In genomic region chr13:108854090-108854489, GRCm38 (mm10) we compare ENCODE assay signal across 28 mouse cellular contexts.
DNase-seq lines count a peak whose midpoint lies in the region; ATAC-seq and TF ChIP-seq lines count a peak whose summit lies in the region.
"Had no signal": no experiment of that assay in that cellular context is flagged by ENCODE, and none has a peak within 500 bp of the region (broad histone marks: within the 10 kb centered on the region; RNA-seq: fewer than 3 reads in every experiment).

No protein-coding gene starts in this region.

- H3K4me3 ChIP-seq in lung, embryonic 14.5 days (ENCODE audit: low read depth, low read length) = no peak overlapping the region
- no peak overlapping the region for H3K4me3 ChIP-seq in lung, adult 2 months (replicated peaks; ENCODE audit: extremely low read depth, low read depth, low read length)
- H3K4me3 ChIP-seq: embryonic facial prominence, embryonic 12.5 days; forebrain, embryonic 10.5 days; forebrain, embryonic 15.5 days; intestine, embryonic 15.5 days; limb, embryonic 12.5 days; liver, embryonic 15.5 days; midbrain, embryonic 12.5 days; neural tube, embryonic 13.5 days had no signal

- H3K4me1 ChIP-seq in lung, embryonic 14.5 days (ENCODE audit: insufficient read depth) = no peaks in the 10 kb centered on the region
- no peaks in the 10 kb centered on the region for H3K4me1 ChIP-seq in lung, adult 2 months (ENCODE audit: control insufficient read depth, insufficient read depth, low read length)
- H3K4me1 ChIP-seq: embryonic facial prominence, embryonic 12.5 days; forebrain, embryonic 10.5 days; forebrain, embryonic 15.5 days; intestine, embryonic 15.5 days; limb, embryonic 12.5 days; midbrain, embryonic 12.5 days; neural tube, embryonic 13.5 days had no signal

- DNase-seq in lung, embryonic 14.5 days = peak; percentile 13
- no peak for DNase-seq in lung, adult 2 months
- DNase-seq in embryo, embryonic 10 days (ENCODE audit: low spot score) = peak; percentile 73
- DNase-seq in cerebellum, adult 11-12 months = no peak
- no peak for DNase-seq in left cerebral cortex, postnatal 25 days (ENCODE audit: low spot score in 2 of 2)
- no peak for DNase-seq in ovary, postnatal 14 days (ENCODE audit: low spot score)
- DNase-seq: adrenal gland, adult 8-10 months; B cell, adult 2 months; cerebellum, adult 9-10 months; cerebellum, postnatal 36 days; gastrocnemius, postnatal 36 days; heart, postnatal 14 days; kidney, adult 9 months; kidney, postnatal 10 days; lung, postnatal 4 days; right cerebral cortex, postnatal 14 days had no signal

- no peak overlapping the region for H3K4me2 ChIP-seq in lung, embryonic 14.5 days
- H3K4me2 ChIP-seq: embryonic facial prominence, embryonic 12.5 days; forebrain, embryonic 15.5 days; intestine, embryonic 15.5 days; limb, embryonic 12.5 days; liver, embryonic 15.5 days; midbrain, embryonic 12.5 days; neural tube, embryonic 13.5 days had no signal

- no peak overlapping the region for H3K27ac ChIP-seq in lung, embryonic 14.5 days (ENCODE audit: low read depth)
- H3K27ac ChIP-seq: embryonic facial prominence, embryonic 12.5 days; forebrain, embryonic 10.5 days; forebrain, embryonic 15.5 days; hindbrain, postnatal 0 days; intestine, embryonic 15.5 days; limb, embryonic 12.5 days; liver, embryonic 15.5 days; midbrain, embryonic 12.5 days; neural tube, embryonic 13.5 days had no signal

- no peak for TF ChIP-seq POLR2A in lung, adult 2 months (IDR thresholded peaks at IDR 0.05; ENCODE audit: borderline replicate concordance, extremely low read depth, low read depth, low read length)

- 26% methylated on average over 5 of the region's 5 CpGs for WGBS in lung, embryonic 14.5 days
- 28% methylated on average over 5 of the region's 5 CpGs for WGBS in lung, adult 2 months

- H3K27me3 ChIP-seq in lung, embryonic 14.5 days (ENCODE audit: insufficient read depth, low read length) = no peaks in the 10 kb centered on the region
- H3K27me3 ChIP-seq: embryonic facial prominence, embryonic 12.5 days; forebrain, embryonic 15.5 days; intestine, embryonic 15.5 days; limb, embryonic 12.5 days; liver, embryonic 15.5 days; midbrain, embryonic 12.5 days; neural tube, embryonic 13.5 days had no signal

- H3K9me3 ChIP-seq in lung, embryonic 14.5 days (ENCODE audit: low read depth, low read length) = no peaks in the 10 kb centered on the region
- H3K9me3 ChIP-seq: embryonic facial prominence, embryonic 12.5 days; forebrain, embryonic 10.5 days; forebrain, embryonic 15.5 days; intestine, embryonic 15.5 days; liver, embryonic 15.5 days; midbrain, embryonic 12.5 days; neural tube, embryonic 13.5 days had no signal

- no peak for TF ChIP-seq CTCF in lung, embryonic 14.5 days (IDR thresholded peaks at IDR 0.05; ENCODE audit: low read depth)
- TF ChIP-seq CTCF in lung, adult 2 months (IDR thresholded peaks at IDR 0.05; ENCODE audit: insufficient read depth, low read length) = no peak

- intact Hi-C loops in left cerebral cortex, postnatal 25 days (cut with DNase I) = no loop called here

- H3K36me3 ChIP-seq in lung, embryonic 14.5 days (ENCODE audit: insufficient read depth) = no peaks in the 10 kb centered on the region
- H3K36me3 ChIP-seq: embryonic facial prominence, embryonic 12.5 days; forebrain, embryonic 10.5 days; forebrain, embryonic 15.5 days; intestine, embryonic 15.5 days; limb, embryonic 12.5 days; liver, embryonic 15.5 days; midbrain, embryonic 12.5 days; neural tube, embryonic 13.5 days had no signal

- no peak overlapping the region for H3K9ac ChIP-seq in lung, embryonic 14.5 days
- H3K9ac ChIP-seq: embryonic facial prominence, embryonic 12.5 days; forebrain, embryonic 15.5 days; intestine, embryonic 15.5 days; limb, embryonic 12.5 days; liver, embryonic 15.5 days; midbrain, embryonic 12.5 days; neural tube, embryonic 13.5 days had no signal

- ATAC-seq in lung, embryonic 14.5 days (ENCODE audit: insufficient read depth) = no peak
- peak; percentile 62 for ATAC-seq in granulocyte monocyte progenitor cell, adult 5-6 weeks (replicated peaks; ENCODE audit: poor library complexity, severe bottlenecking)
- ATAC-seq: activated CD4-positive, CD25-positive, alpha-beta regulatory T cell, adult 4 months; forebrain, embryonic 15.5 days; hindbrain, postnatal 0 days; intestine, embryonic 15.5 days; lung, postnatal 0 days had no signal

Comparison
In these comparisons a context has a peak if more than half of its experiments do, and no peak if none do; other contexts are left out.
1. DNase-seq: peak in lung, embryonic 14.5 days (single experiment) and embryo, embryonic 10 days (single experiment); none in lung, adult 2 months (single experiment), cerebellum, adult 11-12 months (single experiment), left cerebral cortex, postnatal 25 days (0 of 2) and ovary, postnatal 14 days (single experiment).